Mouse (Mus musculus) ES-E14 (cell line): ENCODE measurements at regions not wholly inside any gene's neighbourhood (a gene's known extent, or its start where the extent isn't known, plus 50 kb on each side); places are given as distances from the start of the nearest gene placed in this dataset.

Experiments
- CHD2 ChIP-seq: IDR thresholded peaks from 2 replicates; pipeline ENCODE4 v1.6.1; 2014; ENCODE audit warnings: mild to moderate bottlenecking, low read depth, low read length, inconsistent platforms
- HCFC1 ChIP-seq: IDR thresholded peaks from 2 replicates; pipeline ENCODE4 v1.6.1; 2012; ENCODE audit warnings: low read length, inconsistent platforms, borderline replicate concordance; ENCODE audit not compliant: insufficient read depth
- MAFK ChIP-seq: IDR thresholded peaks from 2 replicates; pipeline ENCODE4 v1.6.1; 2014; ENCODE audit warnings: mild to moderate bottlenecking, low read depth, low read length, inconsistent platforms; ENCODE audit not compliant: insufficient read depth
- ZC3H11A ChIP-seq: IDR thresholded peaks from 2 replicates; pipeline ENCODE4 v1.6.1; 2012; ENCODE audit warnings: low read depth, mild to moderate bottlenecking, inconsistent platforms, low read length, borderline replicate concordance

GRCm38 (mm10) chr13:10971932-10972331, 611.3 kb upstream of the Chrm3 start:
- TF ChIP-seq CHD2 (no peak), MAFK (no peak), HCFC1 (no peak), ZC3H11A (no peak)
